Mouse (Mus musculus) heart, adult 11 months (tissue): ENCODE results near the gene Ccdc137.

Source experiments
- DNase-seq: peaks from one replicate; pipeline ENCODE4 v3.0.0; 2022

Ccdc137 gene

GRCm38 (mm10) chr11:120463536-120463935 is 5.6 kb downstream of the Ccdc137 start:
- DNase-seq: no peak

- no peak for DNase-seq
These were observed 6.5 kb downstream of the Ccdc137 start for GRCm38 (mm10) chr11:120464365-120464764.

DNA sequence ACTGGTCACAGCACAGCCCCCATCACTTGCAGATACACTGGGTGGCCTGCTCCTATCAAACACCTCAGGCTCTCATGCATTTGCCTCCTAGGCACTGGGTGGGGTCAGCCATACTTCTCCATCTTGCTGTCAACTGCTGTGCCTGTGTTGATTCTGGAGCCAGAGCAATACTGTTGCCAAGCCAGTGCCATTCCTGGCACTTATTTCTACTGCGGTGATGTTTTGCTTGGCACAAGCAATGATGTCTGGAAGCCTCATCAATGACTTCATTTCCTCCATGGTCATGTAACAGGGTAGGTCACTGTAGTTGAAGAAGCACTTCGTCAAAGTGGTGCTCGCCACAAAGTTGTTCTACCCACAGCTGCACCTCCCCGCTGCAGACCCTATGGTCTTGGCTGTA is 7.6 kb downstream of the Ccdc137 start:
- DNase-seq: peak; percentile 93

DNA sequence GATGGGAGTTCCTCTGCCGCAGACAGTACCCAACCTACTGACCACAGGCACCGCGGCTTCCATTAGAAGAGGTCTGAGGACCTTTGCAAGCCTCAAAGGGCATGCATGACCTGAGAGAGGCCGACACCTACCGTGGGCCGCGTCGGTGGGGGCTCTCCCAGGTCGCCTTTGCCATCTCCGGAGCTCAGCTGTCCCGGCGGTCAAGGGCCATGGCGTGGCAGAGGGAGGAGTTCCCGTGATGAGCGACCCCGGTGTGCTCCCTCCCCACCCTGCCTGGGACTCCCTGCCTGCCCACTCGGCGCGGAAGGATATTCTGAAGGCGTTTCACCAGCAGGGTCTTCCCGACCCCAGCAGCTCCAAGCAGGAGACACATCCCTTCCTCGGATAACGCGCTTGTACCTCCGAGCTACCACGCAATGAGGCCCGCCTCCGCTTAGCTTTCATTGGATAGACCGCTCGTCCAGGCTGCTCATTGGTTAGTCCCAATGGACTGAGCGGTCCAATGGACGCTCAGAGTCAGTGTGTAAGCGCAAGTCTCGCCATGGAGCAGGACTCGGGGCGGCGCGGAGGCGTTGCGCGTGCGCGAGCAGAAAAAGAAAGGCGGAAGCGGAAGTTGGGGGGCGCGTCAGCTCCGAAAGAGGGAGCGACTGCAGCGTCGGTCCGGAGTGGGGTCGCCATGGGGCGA is 9.3 kb downstream of the Ccdc137 start, which contains the start of gene Arl16:
Gene Arl16, minus strand, starts transcription at position 557 of the 685 bp plus-strand sequence.
- peak; percentile 100 for DNase-seq

- no peak for DNase-seq
These were observed 9.8 kb downstream of the Ccdc137 start for GRCm38 (mm10) chr11:120467736-120468092.

GRCm38 (mm10) chr11:120472052-120472451 is 14.1 kb downstream of the Ccdc137 start:
- DNase-seq: no peak

DNA sequence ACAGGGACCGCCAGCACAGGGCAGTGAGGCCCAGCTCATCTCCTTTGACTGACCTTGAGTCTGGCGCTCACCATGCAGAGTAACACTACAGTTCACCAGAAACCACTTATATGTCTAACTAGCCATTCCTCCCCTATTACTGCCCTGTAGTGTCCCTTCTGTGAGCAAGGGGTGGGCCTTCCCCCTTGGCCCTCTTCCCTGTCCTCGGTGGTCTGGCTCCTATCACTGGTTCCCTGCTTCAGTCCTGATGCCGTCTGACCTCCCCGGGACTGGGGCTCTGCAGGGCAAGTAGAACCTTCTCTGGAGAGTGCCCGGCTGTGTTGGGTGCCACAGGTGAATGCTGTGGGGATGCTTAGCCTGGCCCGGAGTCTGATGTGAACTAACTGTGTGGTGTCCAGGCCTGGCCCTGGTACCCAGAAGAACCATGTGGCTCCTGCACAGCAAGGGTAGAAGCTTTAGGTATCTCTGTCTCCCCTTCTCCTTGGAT is 25.6 kb downstream of the Ccdc137 start:
- DNase-seq: peak; percentile 93

GRCm38 (mm10) chr11:120484265-120484981 is 26.5 kb downstream of the Ccdc137 start, which contains the start of gene Mrpl12:
Gene Mrpl12, plus strand, starts transcription at chr11:120484613.
- peak; percentile 99 for DNase-seq

GRCm38 (mm10) chr11:120485251-120485650 is 27.3 kb downstream of the Ccdc137 start:
- DNase-seq: no peak

GRCm38 (mm10) chr11:120488516-120488915 is 30.6 kb downstream of the Ccdc137 start:
- DNase-seq: no peak

DNA sequence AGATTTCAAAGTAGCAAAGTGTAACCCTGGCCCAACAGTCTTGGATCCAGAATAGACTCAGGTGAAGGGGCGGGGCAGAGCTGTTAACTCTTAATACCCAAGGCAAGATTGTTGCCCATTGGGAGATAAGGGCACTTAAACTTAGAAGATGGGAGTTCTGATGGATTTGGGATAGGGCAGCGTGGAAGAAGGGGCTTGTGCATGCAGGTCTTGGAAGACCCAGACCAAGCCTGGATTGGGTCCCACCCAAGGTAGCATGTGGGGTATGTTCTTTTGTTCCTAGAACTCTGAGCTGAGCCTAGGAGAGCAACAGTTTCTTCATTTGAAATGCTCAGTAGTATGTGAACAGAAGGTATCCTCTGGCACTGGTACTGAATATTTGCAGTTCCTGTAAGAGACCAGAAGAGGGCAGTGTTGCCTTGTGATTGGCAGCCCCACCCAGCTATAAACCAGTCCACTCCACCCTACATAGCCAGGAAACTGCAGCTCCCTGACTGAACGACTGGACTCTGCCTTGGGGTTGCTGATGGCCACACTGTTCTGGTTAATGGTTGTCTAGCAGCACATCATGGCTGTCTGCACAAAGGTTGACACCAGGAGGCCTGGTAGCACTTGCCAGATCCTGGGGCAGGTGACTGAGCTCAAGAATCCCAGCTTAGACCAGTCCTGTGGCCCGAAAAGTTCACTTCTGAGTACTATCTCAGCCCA is 31.3 kb downstream of the Ccdc137 start:
- peak; percentile 98 for DNase-seq

DNA sequence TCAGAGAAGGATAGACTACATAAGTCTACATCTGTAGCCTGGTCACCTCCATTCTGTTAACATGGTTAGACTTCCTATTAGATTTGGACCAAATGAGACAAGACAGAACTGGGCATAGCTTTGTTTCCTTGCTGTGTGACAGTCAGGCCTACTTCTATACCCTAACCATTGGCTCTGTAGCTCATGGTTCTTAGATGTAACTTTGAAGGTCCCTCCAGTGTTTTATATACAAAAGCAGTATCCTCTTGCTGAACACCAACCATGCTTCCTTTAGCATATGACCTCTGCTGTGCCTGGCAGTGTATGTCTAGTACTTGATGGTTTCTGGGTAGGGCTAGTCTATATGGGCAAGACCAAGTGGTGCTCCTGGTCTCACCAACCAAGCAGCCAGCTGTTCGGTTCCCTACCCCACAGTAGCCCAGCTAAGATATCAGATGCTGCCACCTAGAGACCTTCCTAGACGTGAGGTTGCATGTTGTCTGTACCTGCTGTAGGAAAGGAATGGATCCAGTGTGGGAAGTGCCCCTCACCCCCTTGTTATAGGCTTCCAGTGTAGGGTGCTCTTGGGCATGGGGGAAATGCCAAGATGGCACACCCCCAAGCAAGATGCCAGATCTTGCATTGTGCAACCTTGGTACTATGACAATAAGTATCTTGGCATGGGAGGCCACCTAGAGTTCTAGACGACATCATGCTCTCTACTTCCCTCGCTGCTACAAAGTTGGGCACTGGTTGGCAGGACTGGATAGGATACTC is 32.6 kb downstream of the Ccdc137 start:
- DNase-seq: peak; percentile 93

DNA sequence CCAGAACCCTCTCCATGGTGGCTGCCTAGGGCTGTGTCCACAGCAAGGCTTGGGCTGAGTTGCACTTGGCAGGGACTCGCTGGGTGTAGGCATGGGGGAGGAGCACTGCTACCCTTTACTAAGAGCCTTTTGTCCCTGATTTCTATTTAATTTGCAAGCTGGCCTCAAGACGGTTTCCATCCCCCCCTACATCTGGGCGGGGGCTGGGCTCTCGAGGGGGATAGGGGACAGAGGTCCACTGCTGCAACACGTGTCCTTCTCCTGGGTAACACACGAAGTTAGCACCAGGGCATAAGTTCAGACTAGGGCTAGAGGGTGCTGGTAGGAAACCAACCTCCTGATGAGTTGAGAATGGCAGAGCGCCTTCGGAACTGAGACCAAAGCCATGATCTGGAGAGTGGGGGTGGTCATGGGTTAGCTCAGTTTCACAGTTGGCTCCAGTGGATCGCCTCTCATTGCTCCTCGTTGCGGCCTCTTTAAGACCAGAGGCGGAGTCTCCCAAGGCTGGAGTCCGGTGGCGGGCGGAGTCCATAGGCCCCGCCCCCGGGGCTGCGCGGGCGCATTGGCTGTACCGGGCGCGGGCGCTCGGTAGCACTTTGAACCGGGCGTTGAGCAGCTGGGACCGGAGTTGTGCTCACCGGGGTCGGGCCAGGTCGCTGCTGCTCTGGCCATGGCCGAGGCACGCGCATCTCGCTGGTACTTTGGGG is 33.6 kb downstream of the Ccdc137 start, which contains the start of gene Slc25a10:
Gene Slc25a10, plus strand, starts transcription at position 524 of the 707 bp plus-strand sequence.
- DNase-seq: peak; percentile 99

DNA sequence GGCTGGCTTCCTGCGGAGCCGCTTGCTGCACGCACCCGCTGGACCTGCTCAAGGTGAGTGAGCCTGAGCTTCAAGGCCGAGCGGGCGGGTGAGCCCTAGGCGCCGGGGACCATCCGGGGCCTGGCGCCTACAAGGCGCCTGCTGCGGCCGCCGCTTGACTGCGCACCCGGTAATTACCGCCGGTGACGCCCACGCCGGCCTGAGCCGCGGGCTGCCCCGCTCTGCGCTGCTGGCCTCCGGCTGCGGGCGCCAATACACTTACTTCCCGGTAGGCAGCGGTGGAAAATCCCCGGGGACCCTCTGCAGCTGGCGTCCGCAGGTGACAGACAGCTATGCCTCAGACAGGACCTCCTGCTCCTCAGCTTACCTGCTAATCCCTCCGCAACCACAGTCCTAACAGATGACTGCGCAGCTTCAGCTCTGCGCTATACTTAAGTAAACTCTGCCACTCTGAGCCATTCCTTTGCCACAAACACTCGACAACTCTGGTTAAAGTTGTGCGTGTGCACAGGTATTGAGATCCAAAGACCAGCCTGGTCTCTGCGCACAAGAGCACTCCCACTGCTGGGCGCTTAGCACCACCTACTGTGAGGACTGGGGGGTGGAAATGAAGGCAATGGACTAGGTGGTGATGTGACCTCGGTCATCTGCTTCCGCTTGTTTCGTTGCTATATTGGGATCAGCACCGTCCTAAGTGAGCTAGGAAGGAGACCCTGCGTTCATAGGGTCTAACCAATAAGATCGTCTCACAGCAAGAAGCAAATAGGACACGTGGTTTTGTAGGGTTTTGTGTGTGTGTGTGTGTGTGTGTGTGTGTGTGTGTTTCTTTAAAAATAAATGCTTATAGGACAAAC is 34.3 kb downstream of the Ccdc137 start:
- DNase-seq: peak; percentile 97

GRCm38 (mm10) chr11:120492878-120493203 is 34.9 kb downstream of the Ccdc137 start:
- peak; percentile 90 for DNase-seq

DNA sequence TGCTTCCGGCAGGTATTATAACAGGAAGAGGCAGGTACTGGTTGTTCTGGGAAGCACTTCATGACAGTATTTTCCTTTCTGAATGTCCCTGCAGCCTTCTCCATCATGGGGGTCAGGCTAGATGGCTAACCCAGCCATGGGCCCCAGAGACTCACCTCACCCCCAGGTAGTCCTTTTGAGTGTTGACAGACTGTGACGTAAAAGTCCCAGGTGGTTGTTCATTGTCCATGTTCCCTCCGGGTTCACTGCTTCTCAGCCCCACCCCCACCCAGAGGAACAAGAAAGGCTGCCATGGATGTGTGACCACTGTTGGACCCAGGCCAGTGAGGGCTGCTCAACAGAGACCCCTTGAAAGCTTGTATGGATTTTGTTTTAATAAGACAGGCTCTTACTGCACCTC is 35.4 kb downstream of the Ccdc137 start:
- peak; percentile 88 for DNase-seq

- no peak for DNase-seq
These were observed 36.0 kb downstream of the Ccdc137 start for GRCm38 (mm10) chr11:120493911-120494310.

DNA sequence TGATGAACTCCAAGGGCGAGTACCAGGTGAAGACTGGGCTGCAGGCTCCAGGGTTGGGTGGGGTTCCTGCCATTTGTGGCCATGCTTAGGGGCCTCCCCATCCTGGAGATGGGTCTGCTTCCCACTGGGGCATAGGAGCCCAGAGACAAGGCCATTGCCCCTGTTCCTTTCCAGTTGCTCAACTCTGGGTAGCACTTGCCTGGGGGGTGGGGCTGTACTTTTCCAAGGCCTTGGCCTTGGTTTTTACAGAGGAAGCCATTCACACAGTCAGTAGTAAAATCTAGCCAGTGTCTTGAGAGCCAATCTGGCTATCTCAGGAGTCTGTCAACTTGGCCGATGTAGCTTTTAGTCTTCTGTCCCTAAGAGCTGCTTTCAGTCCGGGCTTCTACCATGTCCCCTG is 39.5 kb downstream of the Ccdc137 start:
- DNase-seq: no peak

DNA sequence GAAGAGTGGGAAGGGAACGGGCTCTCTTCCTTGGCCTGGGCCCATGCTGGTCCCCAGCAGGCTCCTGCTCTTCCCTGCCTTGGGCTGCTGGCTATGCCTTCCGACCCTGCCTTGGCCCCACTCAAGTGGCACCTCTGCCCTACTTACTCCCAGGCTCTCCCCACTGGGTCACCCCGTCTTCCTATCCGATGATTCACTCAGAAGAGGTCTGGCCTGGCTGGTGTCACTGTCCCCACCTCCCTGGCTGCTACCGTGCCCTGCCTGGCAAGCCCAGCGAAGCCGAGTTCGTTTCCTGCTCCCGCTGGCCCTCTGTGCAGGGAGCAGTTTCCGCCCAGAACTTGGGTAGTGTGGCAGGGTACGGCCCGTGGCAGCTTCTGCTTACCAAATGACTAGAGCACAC is 40.3 kb downstream of the Ccdc137 start:
- DNase-seq: no peak

DNA sequence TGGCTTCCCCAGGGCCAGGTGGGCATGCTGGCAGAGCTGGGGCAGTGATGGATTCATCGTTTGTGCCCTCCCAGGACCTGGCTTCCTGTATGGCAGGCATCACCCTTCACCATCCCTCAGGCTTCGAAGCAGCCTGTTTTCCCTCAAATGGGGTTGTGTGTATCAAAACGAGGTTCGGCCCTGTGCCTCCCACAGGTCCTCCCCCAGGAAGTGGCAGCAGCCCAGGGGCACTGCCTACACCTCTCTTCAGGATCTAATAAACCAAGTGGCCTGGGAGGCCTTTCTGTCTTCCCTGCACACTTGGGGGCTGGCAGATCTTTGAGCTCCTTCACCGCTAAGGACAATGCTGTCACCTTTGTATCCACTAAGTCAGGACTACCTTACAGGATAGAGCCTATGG is 41.0 kb downstream of the Ccdc137 start:
- no peak for DNase-seq

- no peak for DNase-seq
These were observed 42.0 kb downstream of the Ccdc137 start for GRCm38 (mm10) chr11:120499894-120500293.
